Mouse (Mus musculus): ENCODE measurements around the gene Katnal1.

GRCm38 (mm10) chr5:148895833-148896232 lies 33.3 kb downstream of the Katnal1 start:
- TF ChIP-seq POLR2A (IDR thresholded peaks at IDR 0.05; ENCODE audit: control insufficient read depth in 1 of 2, insufficient read depth in 1 of 2, low read depth in 1 of 2, low read length in 2 of 2, poor library complexity in 1 of 2), result no peak
- TF ChIP-seq ZC3H11A (IDR thresholded peaks at IDR 0.05; ENCODE audit: low read depth, low read length), result no peak
- TF ChIP-seq CTCF (IDR thresholded peaks at IDR 0.05 in 2 of 3, conservative IDR thresholded peaks at IDR 0.05 in 1 of 3; ENCODE audit: control insufficient read depth in 1 of 3, insufficient read depth in 1 of 3, low read depth in 2 of 3, low read length in 3 of 3, poor library complexity in 1 of 3, severe bottlenecking in 1 of 3), result no peak
- no peak for TF ChIP-seq GATA1 (IDR thresholded peaks at IDR 0.05; ENCODE audit: low read depth, low read length)
- no peak for TF ChIP-seq EP300 (IDR thresholded peaks at IDR 0.05; ENCODE audit: low read depth in 1 of 2, low read length in 2 of 2)
- TF ChIP-seq USF2 (IDR thresholded peaks at IDR 0.05; ENCODE audit: borderline replicate concordance in 1 of 2, insufficient read depth in 1 of 2, low read depth in 1 of 2, low read length in 2 of 2), result no peak
- no peak for TF ChIP-seq HCFC1 (IDR thresholded peaks at IDR 0.05; ENCODE audit: low read depth, low read length)
- no peak for TF ChIP-seq TBP (IDR thresholded peaks at IDR 0.05; ENCODE audit: low read depth, low read length)
- TF ChIP-seq E2F4 (IDR thresholded peaks at IDR 0.05; ENCODE audit: borderline replicate concordance, low read depth, low read length), result no peak
- TF ChIP-seq USF1 (IDR thresholded peaks at IDR 0.05; ENCODE audit: low read depth, low read length), result no peak
